In the genomic region with DNA sequence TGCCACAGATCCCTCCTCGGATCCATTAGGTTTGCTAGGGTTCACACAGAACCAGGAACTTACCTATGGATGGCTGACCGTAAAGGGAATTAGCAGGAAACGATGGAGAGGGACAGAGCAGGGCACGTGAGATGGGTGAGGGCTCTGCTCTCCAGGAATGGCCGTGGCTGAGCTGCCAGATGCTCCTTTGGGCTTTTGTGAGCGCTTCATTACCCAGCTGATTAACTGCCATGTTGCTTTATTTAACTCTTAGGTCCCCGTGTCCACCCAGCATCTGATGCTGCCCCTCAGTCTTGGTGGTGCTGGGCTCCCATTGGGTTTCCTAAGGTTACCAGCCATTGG, we compare ENCODE assay signal across 13 mouse cellular contexts. TPM values are rescaled to one million over a fixed set of nuclear protein-coding genes. Genes with fewer than 3 reads are reported as not detected.
DNase-seq lines count a peak whose midpoint lies in the region; ATAC-seq and TF ChIP-seq lines count a peak whose summit lies in the region.
"Had no signal": no experiment of that assay in that cellular context is flagged by ENCODE, and none has a peak within 500 bp of the region (broad histone marks: within the 10 kb centered on the region; RNA-seq: fewer than 3 reads in every experiment).

No protein-coding gene starts in this region.

- WGBS in cerebellum, adult 2 months: 25% methylated on average over 7 of the region's 7 CpGs
- 24% methylated on average over 7 of the region's 7 CpGs for WGBS in kidney, embryonic 16.5 days
- 22% methylated on average over 7 of the region's 7 CpGs for WGBS in kidney, adult 2 months
- WGBS in hindbrain, embryonic 12.5 days: 49% methylated on average over 7 of the region's 7 CpGs
- WGBS in neural tube, embryonic 12.5 days: 24% methylated on average over 7 of the region's 7 CpGs
- 76% methylated on average over 7 of the region's 7 CpGs for WGBS in liver, embryonic 11.5 days

- no peak for TF ChIP-seq CTCF in cerebellum, adult 2 months (IDR thresholded peaks at IDR 0.05; ENCODE audit: borderline replicate concordance, insufficient read depth, low read depth, low read length)
- TF ChIP-seq CTCF in kidney, adult 2 months (conservative IDR thresholded peaks at IDR 0.05; ENCODE audit: insufficient read depth, insufficient read length, low read depth, low read length): no peak

- peak; percentile 62 to 67 for DNase-seq in cerebellum, postnatal 10 days
- no peak for DNase-seq in cerebellum, adult 2 months
- no peak for DNase-seq in kidney, adult 2 months
- no peak for DNase-seq in spleen, adult 18-20 months
- DNase-seq in liver, embryonic 11.5 days (ENCODE audit: low spot score): no peak
- DNase-seq: gastrocnemius, postnatal 14 days had no signal

- no peak overlapping the region for H3K27ac ChIP-seq in cerebellum, adult 2 months (ENCODE audit: insufficient read depth, low read length)
- H3K27ac ChIP-seq in kidney, embryonic 16.5 days (ENCODE audit: low read length): peak overlapping the region; percentile 67; the same call in 1 of the 2 replicates
- no peak overlapping the region for H3K27ac ChIP-seq in kidney, adult 2 months (ENCODE audit: insufficient read depth, low read depth, low read length)
- peak overlapping the region; percentile 62; the same call in 1 of the 2 replicates for H3K27ac ChIP-seq in hindbrain, embryonic 12.5 days
- H3K27ac ChIP-seq in neural tube, embryonic 12.5 days: no peak overlapping the region
- H3K27ac ChIP-seq in liver, embryonic 11.5 days (ENCODE audit: low read depth, low read length): no peak overlapping the region
- H3K27ac ChIP-seq: embryonic facial prominence, embryonic 12.5 days; limb, embryonic 13.5 days had no signal

- no peaks in the 10 kb centered on the region for H3K36me3 ChIP-seq in kidney, embryonic 16.5 days (ENCODE audit: insufficient read depth, low read length)
- H3K36me3 ChIP-seq in kidney, adult 2 months (ENCODE audit: control insufficient read depth, insufficient read depth, low read length): no peaks in the 10 kb centered on the region
- H3K36me3 ChIP-seq in hindbrain, embryonic 12.5 days: peaks cover 3% of the 10 kb centered on the region; the same call in 1 of the 2 replicates
- no peaks in the 10 kb centered on the region; the same call in 1 of the 2 replicates for H3K36me3 ChIP-seq in neural tube, embryonic 12.5 days
- H3K36me3 ChIP-seq in liver, embryonic 11.5 days (ENCODE audit: control insufficient read depth, insufficient read depth, low read length): no peaks in the 10 kb centered on the region
- H3K36me3 ChIP-seq: embryonic facial prominence, embryonic 12.5 days; limb, embryonic 13.5 days had no signal

- no peak for TF ChIP-seq POLR2A in cerebellum, adult 2 months (IDR thresholded peaks at IDR 0.05; ENCODE audit: borderline replicate concordance, insufficient read depth, low read length)
- no peak for TF ChIP-seq POLR2A in kidney, adult 2 months (IDR thresholded peaks at IDR 0.05; ENCODE audit: low read depth, low read length)

- H3K4me3 ChIP-seq in cerebellum, adult 2 months (replicated peaks; ENCODE audit: insufficient read depth, low read depth, low read length): no peak overlapping the region
- H3K4me3 ChIP-seq in kidney, embryonic 16.5 days (ENCODE audit: low read length): peak overlapping the region; percentile 9; the same call in 1 of the 2 replicates
- no peak overlapping the region for H3K4me3 ChIP-seq in kidney, adult 2 months (ENCODE audit: insufficient read depth, low read depth, low read length)
- H3K4me3 ChIP-seq in hindbrain, embryonic 12.5 days: no peak overlapping the region
- no peak overlapping the region for H3K4me3 ChIP-seq in neural tube, embryonic 12.5 days
- H3K4me3 ChIP-seq in liver, embryonic 11.5 days (ENCODE audit: low read depth, low read length): no peak overlapping the region
- H3K4me3 ChIP-seq: embryonic facial prominence, embryonic 12.5 days; limb, embryonic 13.5 days; myocyte had no signal

- no peaks in the 10 kb centered on the region; the same call in 1 of the 2 replicates for H3K4me1 ChIP-seq in cerebellum, adult 2 months (ENCODE audit: control insufficient read depth, insufficient read depth, low read length)
- peaks cover 22% of the 10 kb centered on the region for H3K4me1 ChIP-seq in kidney, embryonic 16.5 days (ENCODE audit: insufficient read depth, low read length)
- H3K4me1 ChIP-seq in kidney, adult 2 months (ENCODE audit: control insufficient read depth, insufficient read depth, low read length): peaks cover 8% of the 10 kb centered on the region
- H3K4me1 ChIP-seq in hindbrain, embryonic 12.5 days: 0 out of 2 replicates have a peak, but pooled peaks cover 3% of the 10 kb centered on the region
- H3K4me1 ChIP-seq in neural tube, embryonic 12.5 days: peaks cover 10% of the 10 kb centered on the region; the same call in 1 of the 2 replicates
- H3K4me1 ChIP-seq in liver, embryonic 11.5 days (replicated peaks; ENCODE audit: control insufficient read depth, insufficient read depth, low read length): no peaks in the 10 kb centered on the region; the same call in 1 of the 2 replicates
- H3K4me1 ChIP-seq: embryonic facial prominence, embryonic 12.5 days; limb, embryonic 13.5 days had no signal

- no peaks in the 10 kb centered on the region for H3K9me3 ChIP-seq in kidney, embryonic 16.5 days (ENCODE audit: low read length)
- H3K9me3 ChIP-seq in hindbrain, embryonic 12.5 days (replicated peaks): no peaks in the 10 kb centered on the region
- no peaks in the 10 kb centered on the region for H3K9me3 ChIP-seq in neural tube, embryonic 12.5 days
- no peaks in the 10 kb centered on the region for H3K9me3 ChIP-seq in liver, embryonic 11.5 days (ENCODE audit: control insufficient read depth, low read length)
- H3K9me3 ChIP-seq: embryonic facial prominence, embryonic 12.5 days; limb, embryonic 13.5 days had no signal

- peak overlapping the region; percentile 41 for H3K4me2 ChIP-seq in kidney, embryonic 16.5 days (replicated peaks; ENCODE audit: low read depth, low read length)
- H3K4me2 ChIP-seq in hindbrain, embryonic 12.5 days (replicated peaks): peak overlapping the region; percentile 25; the same call in 1 of the 2 replicates
- peak overlapping the region; percentile 39 for H3K4me2 ChIP-seq in neural tube, embryonic 12.5 days (replicated peaks)
- no peak overlapping the region for H3K4me2 ChIP-seq in liver, embryonic 11.5 days
- H3K4me2 ChIP-seq: embryonic facial prominence, embryonic 12.5 days; limb, embryonic 13.5 days had no signal

- no peaks in the 10 kb centered on the region for H3K27me3 ChIP-seq in cerebellum, adult 2 months (ENCODE audit: control insufficient read depth, insufficient read depth, low read length)
- H3K27me3 ChIP-seq in kidney, embryonic 16.5 days (ENCODE audit: insufficient read depth, low read length): no peaks in the 10 kb centered on the region
- H3K27me3 ChIP-seq in kidney, adult 2 months (replicated peaks; ENCODE audit: control insufficient read depth, insufficient read depth, low read length): no peaks in the 10 kb centered on the region
- no peaks in the 10 kb centered on the region for H3K27me3 ChIP-seq in hindbrain, embryonic 12.5 days
- H3K27me3 ChIP-seq in neural tube, embryonic 12.5 days (replicated peaks): no peaks in the 10 kb centered on the region
- no peaks in the 10 kb centered on the region for H3K27me3 ChIP-seq in liver, embryonic 11.5 days (replicated peaks; ENCODE audit: control insufficient read depth, insufficient read depth, low read length)
- H3K27me3 ChIP-seq: embryonic facial prominence, embryonic 12.5 days; limb, embryonic 13.5 days; Patski had no signal

- peak; percentile 71 for ATAC-seq in kidney, embryonic 16.5 days (ENCODE audit: low FRiP score, low TSS enrichment)
- ATAC-seq in hindbrain, embryonic 12.5 days (ENCODE audit: low FRiP score): peak; percentile 75
- peak; percentile 86 for ATAC-seq in neural tube, embryonic 12.5 days (ENCODE audit: low FRiP score, low read depth)
- ATAC-seq in liver, embryonic 11.5 days (replicated peaks; ENCODE audit: low FRiP score): no peak
- ATAC-seq: Patski had no signal

- H3K9ac ChIP-seq in kidney, embryonic 16.5 days (replicated peaks; ENCODE audit: low read length): no peak overlapping the region; the same call in 1 of the 2 replicates
- H3K9ac ChIP-seq in hindbrain, embryonic 12.5 days: no peak overlapping the region; the same call in 1 of the 2 replicates
- H3K9ac ChIP-seq in neural tube, embryonic 12.5 days: no peak overlapping the region
- no peak overlapping the region for H3K9ac ChIP-seq in liver, embryonic 11.5 days (ENCODE audit: low read depth, low read length)
- H3K9ac ChIP-seq: embryonic facial prominence, embryonic 12.5 days; limb, embryonic 13.5 days had no signal

RNA-seq across cellular contexts. Expression of gene Map3k13, which starts 21.5 kb away (rescaled TPM):
- 13.1 and 13.3 TPM in 2 replicates for polyA plus RNA-seq in cerebellum, adult 2 months (2012; rRNA removed)
- polyA plus RNA-seq in kidney, embryonic 16.5 days (2015; fragmentation: Nextera tagmentation; extraction: Ambion mirVana): 1.0 and 1.2 TPM in 2 replicates
- 4.6 and 4.8 TPM in 2 replicates for polyA plus RNA-seq in kidney, adult 2 months (2012; rRNA removed)
- 7.8 and 9.3 TPM in 2 replicates for polyA plus RNA-seq in hindbrain, embryonic 12.5 days (2016; fragmentation: Nextera tagmentation; extraction: Ambion mirVana)
- 11.0 and 12.2 TPM in 2 replicates for polyA plus RNA-seq in neural tube, embryonic 12.5 days (2016; fragmentation: Nextera tagmentation; extraction: Ambion mirVana)
- 0.55 and 0.59 TPM in 2 replicates for polyA plus RNA-seq in liver, embryonic 11.5 days (2014; fragmentation: Nextera tagmentation; extraction: Ambion mirVana)

RNA-seq across cellular contexts. Expression of gene Ehhadh, which starts 28.0 kb away (rescaled TPM):
- polyA plus RNA-seq in cerebellum, adult 2 months (2012; rRNA removed): 3.8 and 4.4 TPM in 2 replicates
- polyA plus RNA-seq in kidney, embryonic 16.5 days (2015; fragmentation: Nextera tagmentation; extraction: Ambion mirVana): 5.6 and 6.7 TPM in 2 replicates
- 224 and 248 TPM in 2 replicates for polyA plus RNA-seq in kidney, adult 2 months (2012; rRNA removed)
- 1.6 and 2.1 TPM in 2 replicates for polyA plus RNA-seq in hindbrain, embryonic 12.5 days (2016; fragmentation: Nextera tagmentation; extraction: Ambion mirVana)
- 1.5 and 1.9 TPM in 2 replicates for polyA plus RNA-seq in neural tube, embryonic 12.5 days (2016; fragmentation: Nextera tagmentation; extraction: Ambion mirVana)
- polyA plus RNA-seq in liver, embryonic 11.5 days (2014; fragmentation: Nextera tagmentation; extraction: Ambion mirVana): 5.3 and 6.7 TPM in 2 replicates

Comparison
In these comparisons a context has a peak if more than half of its experiments do, and no peak if none do; other contexts are left out.
1. DNase-seq: peak in cerebellum, postnatal 10 days (2 of 2); none in cerebellum, adult 2 months (0 of 2), kidney, adult 2 months (single experiment), spleen, adult 18-20 months (0 of 2) and liver, embryonic 11.5 days (single experiment).
2. H3K27ac ChIP-seq: peak in kidney, embryonic 16.5 days (single experiment) and hindbrain, embryonic 12.5 days (single experiment); none in cerebellum, adult 2 months (single experiment), kidney, adult 2 months (single experiment), neural tube, embryonic 12.5 days (single experiment) and liver, embryonic 11.5 days (single experiment).
3. RNA of gene Ehhadh, which starts 28.0 kb away (polyA plus RNA-seq): 224 to 248 TPM in kidney, adult 2 months; 5.6 to 6.7 TPM in kidney, embryonic 16.5 days, 5.3 to 6.7 TPM in liver, embryonic 11.5 days, 3.8 to 4.4 TPM in cerebellum, adult 2 months, 1.5 to 1.9 TPM in neural tube, embryonic 12.5 days and 1.6 to 2.1 TPM in hindbrain, embryonic 12.5 days; every median in the first group is over 10 times any median in the second.